Mouse (Mus musculus) kidney, embryonic 15.5 days (tissue): ENCODE results near the gene Hoxa6. TPM values are rescaled to one million over a fixed set of nuclear protein-coding genes. Genes with fewer than 3 reads are reported as not detected.

Experiments
- ATAC-seq: fragments of 200-750 bp; cut with Nextera tagmentation; replicated peaks from 2 replicates; pipeline ENCODE4 v1.8.0; 2017; ENCODE audit warnings: moderate TSS enrichment; ENCODE audit not compliant: low FRiP score
- H3K27ac ChIP-seq: fragments of 300-500 bp; sonication (generic); 2 replicates; pipeline ENCODE4 v1.5.1; 2015; ENCODE audit warnings: mild to moderate bottlenecking, inconsistent platforms
- H3K27me3 ChIP-seq: fragments of 300-500 bp; sonication (generic); 2 replicates; pipeline ENCODE4 v1.6.1; 2015; ENCODE audit warnings: inconsistent platforms
- H3K36me3 ChIP-seq: fragments of 300-500 bp; sonication (generic); 2 replicates; pipeline ENCODE4 v1.6.1; 2015; ENCODE audit warnings: inconsistent platforms
- H3K4me1 ChIP-seq: fragments of 300-500 bp; sonication (generic); 2 replicates; pipeline ENCODE4 v1.6.1; 2015; ENCODE audit warnings: inconsistent platforms
- H3K4me2 ChIP-seq: fragments of 300-500 bp; sonication (generic); 2 replicates; pipeline ENCODE4 v1.6.1; 2015; ENCODE audit warnings: moderate library complexity, mild to moderate bottlenecking, inconsistent platforms
- H3K4me3 ChIP-seq: fragments of 300-500 bp; sonication (generic); replicated peaks from 2 replicates; pipeline ENCODE4 v1.5.1; 2015; ENCODE audit warnings: mild to moderate bottlenecking, inconsistent platforms
- H3K9ac ChIP-seq: fragments of 300-500 bp; sonication (generic); 2 replicates; pipeline ENCODE4 v1.6.1; 2015; ENCODE audit warnings: mild to moderate bottlenecking, inconsistent platforms
- H3K9me3 ChIP-seq: fragments of 300-500 bp; sonication (generic); replicated peaks from 2 replicates; pipeline ENCODE4 v1.6.1; 2016; ENCODE audit warnings: inconsistent platforms
- WGBS: fragments of 180-500 bp; shearing (Covaris S2); methylation state at CpG from one replicate; pipeline ENCODE4 v1.1.7; 2015; ENCODE audit warnings: mixed read lengths; 5-methylcytosine and 5-hydroxymethylcytosine counted together
- polyA plus RNA-seq: library from polyadenylated mRNA; unstranded; fragments of >200 nt; fragmentation: Nextera tagmentation; extraction: Ambion mirVana; gene quantifications from 2 replicates; pipeline ENCODE4 v1.2.1, GENCODE M21; 2015

Gene Hoxa6
- polyA plus RNA-seq, 1 experiment from 2014 or later: 4.3 TPM

GRCm38 (mm10) chr6:52209685-52210046 is 1.1 kb upstream of the Hoxa6 start:
- Histone ChIP-seq H3K4me2 (peak overlapping the region; percentile 92), H3K4me1 (peaks cover 75% of the 10 kb centered on the region), H3K9me3 (no peaks in the 10 kb centered on the region), H3K9ac (peak overlapping the region; percentile 62), H3K4me3 (peak overlapping the region; percentile 69), H3K27ac (peak overlapping the region; percentile 90), H3K27me3 (peaks cover 4% of the 10 kb centered on the region; the same call in 1 of the 2 replicates), H3K36me3 (peaks cover 20% of the 10 kb centered on the region)
- WGBS: 5% methylated on average over 12 of the region's 12 CpGs
- no peak for ATAC-seq

GRCm38 (mm10) chr6:52208868-52209684 is 554 bp upstream of the Hoxa6 start:
- ATAC-seq: peak; percentile 1; the same call in 1 of the 2 replicates
- WGBS: 4% methylated on average over 18 of the region's 18 CpGs
- Histone ChIP-seq H3K9me3 (no peaks in the 10 kb centered on the region), H3K36me3 (peaks cover 21% of the 10 kb centered on the region), H3K4me2 (peak overlapping the region; percentile 92), H3K27me3 (peaks cover 4% of the 10 kb centered on the region; the same call in 1 of the 2 replicates), H3K4me1 (peaks cover 75% of the 10 kb centered on the region), H3K4me3 (peak overlapping the region; percentile 69), H3K27ac (peak overlapping the region; percentile 90), H3K9ac (peak overlapping the region; percentile 62)

GRCm38 (mm10) chr6:52207684-52207976 is 892 bp downstream of the Hoxa6 start:
- Histone ChIP-seq H3K27ac (peak overlapping the region; percentile 82), H3K4me1 (peaks cover 84% of the 10 kb centered on the region), H3K27me3 (peaks cover 4% of the 10 kb centered on the region; the same call in 1 of the 2 replicates), H3K9me3 (no peaks in the 10 kb centered on the region), H3K9ac (peak overlapping the region; percentile 35; the same call in 1 of the 2 replicates), H3K36me3 (peaks cover 21% of the 10 kb centered on the region), H3K4me2 (peak overlapping the region; percentile 92), H3K4me3 (peak overlapping the region; percentile 69)
- ATAC-seq: no peak

DNA sequence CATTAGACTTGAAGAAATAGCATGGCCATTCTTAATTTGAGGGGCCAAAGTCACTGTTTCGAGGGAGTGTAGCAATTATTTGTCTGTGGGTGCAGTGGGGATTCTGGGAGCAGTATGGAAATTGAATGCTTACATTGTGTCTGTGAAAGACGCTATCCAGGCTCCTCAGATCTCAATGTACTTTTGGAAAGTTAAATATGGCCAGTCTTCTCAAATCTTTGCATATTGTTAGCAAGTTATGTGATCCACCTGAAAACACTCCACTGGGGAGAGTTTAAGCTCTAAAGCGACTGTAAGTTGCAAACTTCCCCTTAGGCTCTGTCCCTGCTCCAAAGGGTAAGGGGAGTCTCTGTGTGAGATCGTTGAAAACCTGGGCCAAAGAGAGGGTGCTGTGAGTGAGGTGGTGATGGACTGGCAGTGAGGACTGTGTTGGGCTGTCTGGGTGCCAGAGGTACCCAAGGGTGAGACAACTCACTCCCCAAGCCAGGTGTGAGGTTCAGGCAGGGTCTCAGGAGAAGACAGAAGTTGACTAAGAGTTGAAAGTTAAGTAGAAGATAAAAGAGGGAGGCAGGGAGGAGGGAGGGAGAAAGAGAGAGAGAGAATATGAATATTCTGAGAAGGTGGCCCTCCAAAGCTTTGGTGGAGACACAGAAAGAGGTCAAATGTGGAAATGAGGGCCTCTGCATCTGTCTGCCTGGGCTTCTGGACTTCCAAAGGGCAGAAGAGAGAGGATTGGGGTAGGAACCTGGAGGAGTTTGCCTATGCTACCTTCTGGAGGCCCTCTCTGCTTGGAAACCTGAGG is 1.4 kb downstream of the Hoxa6 start:
- peaks cover 4% of the 10 kb centered on the region; the same call in 1 of the 2 replicates for H3K27me3 ChIP-seq
- peak overlapping the region; percentile 69 for H3K4me3 ChIP-seq
- H3K4me2 ChIP-seq: peak overlapping the region; percentile 92
- H3K9ac ChIP-seq: peak overlapping the region; percentile 35
- H3K27ac ChIP-seq: peak overlapping the region; percentile 82
- H3K4me1 ChIP-seq: peaks cover 89% of the 10 kb centered on the region
- no peaks in the 10 kb centered on the region for H3K9me3 ChIP-seq
- no peak for ATAC-seq
- peaks cover 24% of the 10 kb centered on the region for H3K36me3 ChIP-seq
- WGBS: 26% methylated on average over 4 of the region's 4 CpGs

GRCm38 (mm10) chr6:52205638-52206621 is 2.6 kb downstream of the Hoxa6 start:
- Histone ChIP-seq H3K4me2 (peak overlapping the region; percentile 92), H3K9ac (peak overlapping the region; percentile 19), H3K9me3 (no peaks in the 10 kb centered on the region), H3K4me3 (peak overlapping the region; percentile 69), H3K4me1 (peaks cover 93% of the 10 kb centered on the region), H3K36me3 (peaks cover 24% of the 10 kb centered on the region), H3K27ac (peak overlapping the region; percentile 82), H3K27me3 (peaks cover 4% of the 10 kb centered on the region; the same call in 1 of the 2 replicates)
- WGBS: 13% methylated on average over 55 of the region's 55 CpGs
- no peak for ATAC-seq

- peaks cover 4% of the 10 kb centered on the region; the same call in 1 of the 2 replicates for H3K27me3 ChIP-seq
Measured at GRCm38 (mm10) chr6:52205221-52205620, 3.3 kb downstream of the Hoxa6 start.

GRCm38 (mm10) chr6:52204050-52204752 is 4.3 kb downstream of the Hoxa6 start, which contains the start of gene Hoxa5:
TSS of gene Hoxa5 (minus strand) at chr6:52204587.
- Histone ChIP-seq H3K36me3 (peaks cover 29% of the 10 kb centered on the region), H3K27me3 (peaks cover 4% of the 10 kb centered on the region; the same call in 1 of the 2 replicates), H3K4me3 (peak within 1 kb of the TSS; percentile 69), H3K4me2 (peak within 1 kb of the TSS; percentile 92), H3K9ac (peak within 1 kb of the TSS; percentile 66), H3K4me1 (peaks cover 94% of the 10 kb centered on the region), H3K9me3 (no peaks in the 10 kb centered on the region), H3K27ac (peak within 1 kb of the TSS; percentile 82)
- ATAC-seq: peak; percentile 57
- under 1% methylated on average over 55 of the region's 65 CpGs for WGBS

More at GRCm38 (mm10) chr6:52205221-52205620, 3.3 kb downstream of the Hoxa6 start:
- H3K36me3 ChIP-seq: peaks cover 24% of the 10 kb centered on the region
- H3K9me3 ChIP-seq: no peaks in the 10 kb centered on the region
- ATAC-seq: no peak
- H3K4me3 ChIP-seq: peak overlapping the region; percentile 69
- peak overlapping the region; percentile 19 for H3K9ac ChIP-seq
- 14% methylated on average over 14 of the region's 14 CpGs for WGBS
- H3K4me1 ChIP-seq: peaks cover 97% of the 10 kb centered on the region
- H3K4me2 ChIP-seq: peak overlapping the region; percentile 92
- H3K27ac ChIP-seq: peak overlapping the region; percentile 82

GRCm38 (mm10) chr6:52203371-52204049 is 5.0 kb downstream of the Hoxa6 start:
- peaks cover 4% of the 10 kb centered on the region; the same call in 1 of the 2 replicates for H3K27me3 ChIP-seq
- WGBS: under 1% methylated on average over 45 of the region's 46 CpGs
- ATAC-seq: 0 out of 2 replicates have a peak, but pooled peaks have one; percentile 30

GRCm38 (mm10) chr6:52203121-52203370 is 5.5 kb downstream of the Hoxa6 start:
- peaks cover 4% of the 10 kb centered on the region; the same call in 1 of the 2 replicates for H3K27me3 ChIP-seq
- no peaks in the 10 kb centered on the region for H3K9me3 ChIP-seq
- H3K4me2 ChIP-seq: peak overlapping the region; percentile 92
- H3K9ac ChIP-seq: peak overlapping the region; percentile 66
- ATAC-seq: no peak
- WGBS: 6% methylated on average over 10 of the region's 10 CpGs
- H3K4me1 ChIP-seq: peaks cover 84% of the 10 kb centered on the region
- peak overlapping the region; percentile 69 for H3K4me3 ChIP-seq
- peaks cover 29% of the 10 kb centered on the region for H3K36me3 ChIP-seq
- H3K27ac ChIP-seq: peak overlapping the region; percentile 82

More at GRCm38 (mm10) chr6:52203371-52204049, 5.0 kb downstream of the Hoxa6 start:
- H3K9ac ChIP-seq: peak overlapping the region; percentile 66
- H3K27ac ChIP-seq: peak overlapping the region; percentile 82
- peaks cover 29% of the 10 kb centered on the region for H3K36me3 ChIP-seq
- H3K4me1 ChIP-seq: peaks cover 87% of the 10 kb centered on the region
- peak overlapping the region; percentile 92 for H3K4me2 ChIP-seq
- no peaks in the 10 kb centered on the region for H3K9me3 ChIP-seq
- H3K4me3 ChIP-seq: peak overlapping the region; percentile 69

GRCm38 (mm10) chr6:52202362-52203120 is 6.0 kb downstream of the Hoxa6 start:
- peak overlapping the region; percentile 92 for H3K4me2 ChIP-seq
- peak overlapping the region; percentile 69 for H3K4me3 ChIP-seq
- H3K36me3 ChIP-seq: peaks cover 29% of the 10 kb centered on the region
- H3K27ac ChIP-seq: peak overlapping the region; percentile 82
- peaks cover 84% of the 10 kb centered on the region for H3K4me1 ChIP-seq
- peak overlapping the region; percentile 66 for H3K9ac ChIP-seq
- no peaks in the 10 kb centered on the region for H3K9me3 ChIP-seq
- 18% methylated on average over 22 of the region's 22 CpGs for WGBS
- no peak for ATAC-seq
- H3K27me3 ChIP-seq: peaks cover 4% of the 10 kb centered on the region; the same call in 1 of the 2 replicates
